Mouse (Mus musculus) heart, adult 2 months (tissue): Measurements from ENCODE around the gene Pigf.

Source experiments
- CTCF ChIP-seq: fragments of 200-600 bp; IDR thresholded peaks from 2 replicates; pipeline ENCODE4 v1.8.1; 2022; ENCODE audit warnings: antibody characterized with exemption, mild to moderate bottlenecking, moderate library complexity
- POLR2A ChIP-seq: fragments of 200-500 bp; IDR thresholded peaks from 2 replicates; pipeline ENCODE4 v1.6.1; 2011; ENCODE audit warnings: mild to moderate bottlenecking, low read depth, low read length, control low read depth; ENCODE audit not compliant: insufficient read depth

DNA sequence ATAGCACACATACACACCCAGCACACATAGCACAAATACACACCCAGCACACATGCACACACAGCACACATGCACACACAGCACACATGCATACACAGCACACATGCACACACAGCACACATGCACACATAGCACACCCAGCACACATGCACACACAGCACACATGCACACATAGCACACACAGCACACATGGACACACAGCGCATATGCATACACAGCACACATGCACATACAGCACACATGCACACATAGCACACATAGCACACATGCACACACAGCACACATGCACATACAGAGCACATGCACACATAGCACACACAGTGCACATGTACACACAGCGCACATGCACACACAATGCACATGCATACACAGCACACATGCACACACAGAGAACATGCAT lies 43.5 kb downstream of the Pigf start:
- TF ChIP-seq POLR2A (no peak), CTCF (no peak)
